ENCODE assay signal across 9 mouse cellular contexts in the genomic region with DNA sequence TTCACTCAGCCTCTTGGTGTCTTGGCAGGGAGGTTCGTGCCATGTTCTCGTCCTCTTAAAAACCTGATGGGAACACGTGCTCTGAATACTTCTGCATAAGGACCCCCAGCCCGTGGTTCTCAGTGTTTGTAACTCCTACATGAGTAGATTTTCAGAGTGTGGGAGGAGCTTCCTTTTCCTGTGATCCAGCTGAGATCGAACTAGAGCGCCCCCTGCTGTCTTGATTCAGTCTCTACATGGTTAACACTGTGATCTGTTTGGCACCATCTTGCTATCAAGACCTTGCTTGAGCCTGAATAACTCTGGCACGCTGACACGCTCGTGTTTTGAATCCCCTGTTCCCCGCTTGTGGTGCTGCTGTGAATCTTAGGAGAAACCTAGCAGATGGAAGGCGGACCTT.
DNase-seq lines count a peak whose midpoint lies in the region; ATAC-seq and TF ChIP-seq lines count a peak whose summit lies in the region.
"Had no signal": no experiment of that assay in that cellular context is flagged by ENCODE, and none has a peak within 500 bp of the region (broad histone marks: within the 10 kb centered on the region; RNA-seq: fewer than 3 reads in every experiment).

No protein-coding gene starts in this region.

- whole genome bisulfite sequencing in embryonic facial prominence, embryonic 14.5 days: 64% methylated on average over 11 of the region's 11 CpGs
- WGBS in liver, postnatal 0 days (ENCODE audit: insufficient replicate concordance): 49% methylated on average over 11 of the region's 11 CpGs

- no peak for ATAC-seq in embryonic facial prominence, embryonic 14.5 days (ENCODE audit: low read depth)
- no peak for ATAC-seq in liver, postnatal 0 days
- ATAC-seq in inflammation-experienced regulatory T-cells, adult 6 months: no peak

- no peak overlapping the region for H3K4me2 ChIP-seq in embryonic facial prominence, embryonic 14.5 days (ENCODE audit: low read depth, low read length)
- H3K4me2 ChIP-seq in liver, postnatal 0 days (ENCODE audit: low read depth, low read length): no peak overlapping the region
- H3K4me2 ChIP-seq: hindbrain, embryonic 15.5 days had no signal

- 0 out of 2 replicates have a peak, but pooled peaks have one; percentile 34 for TF ChIP-seq CTCF in bone marrow macrophage, adult 2 months (IDR thresholded peaks at IDR 0.05; ENCODE audit: low read depth, low read length)
- TF ChIP-seq CTCF in liver, postnatal 0 days (IDR thresholded peaks at IDR 0.05; ENCODE audit: low read depth): peak; percentile 72

- 0 out of 2 replicates have a peak, but pooled peaks cover 5% of the 10 kb centered on the region for H3K27me3 ChIP-seq in embryonic facial prominence, embryonic 14.5 days (replicated peaks; ENCODE audit: control insufficient read depth, insufficient read depth, low read length)
- no peaks in the 10 kb centered on the region for H3K27me3 ChIP-seq in liver, postnatal 0 days (ENCODE audit: insufficient read depth, low read length)
- H3K27me3 ChIP-seq: hindbrain, embryonic 15.5 days had no signal

- H3K9me3 ChIP-seq in embryonic facial prominence, embryonic 14.5 days (ENCODE audit: control insufficient read depth, low read length): no peaks in the 10 kb centered on the region
- H3K9me3 ChIP-seq in liver, postnatal 0 days (ENCODE audit: low read length): no peaks in the 10 kb centered on the region
- H3K9me3 ChIP-seq: hindbrain, embryonic 15.5 days had no signal

- no peaks in the 10 kb centered on the region for H3K36me3 ChIP-seq in embryonic facial prominence, embryonic 14.5 days (ENCODE audit: control insufficient read depth, insufficient read depth, low read length)
- no peaks in the 10 kb centered on the region for H3K36me3 ChIP-seq in liver, postnatal 0 days (replicated peaks; ENCODE audit: insufficient read depth, low read length)
- H3K36me3 ChIP-seq: hindbrain, embryonic 15.5 days had no signal

- no peak for TF ChIP-seq POLR2A in bone marrow macrophage, adult 2 months (IDR thresholded peaks at IDR 0.05; ENCODE audit: borderline replicate concordance, low read depth, low read length)

- TF ChIP-seq EP300 in liver, postnatal 0 days (IDR thresholded peaks at IDR 0.05; ENCODE audit: low read depth): no peak

- peak; percentile 32 for DNase-seq in 3134 (ENCODE audit: extremely low read depth, insufficient read length, low spot score)
- DNase-seq in CD4-positive helper T cell, adult 2 months (ENCODE audit: low read depth, low spot score): peak; percentile 37
- DNase-seq in embryonic facial prominence, embryonic 14.5 days (ENCODE audit: low spot score): peak; percentile 30
- peak; percentile 76 for DNase-seq in kidney, postnatal 10 days
- peak; percentile 60 for DNase-seq in liver, postnatal 0 days
- peak; percentile 69 to 80 for DNase-seq in right cerebral cortex, postnatal 10 days (ENCODE audit: low spot score in 2 of 2)

- H3K4me1 ChIP-seq in bone marrow macrophage, adult 2 months (ENCODE audit: control insufficient read depth, insufficient read depth, low read length): no peaks in the 10 kb centered on the region
- 0 out of 2 replicates have a peak, but pooled peaks cover 4% of the 10 kb centered on the region for H3K4me1 ChIP-seq in embryonic facial prominence, embryonic 14.5 days (ENCODE audit: control insufficient read depth, insufficient read depth, low read length)
- H3K4me1 ChIP-seq in liver, postnatal 0 days (ENCODE audit: insufficient read depth): no peaks in the 10 kb centered on the region
- H3K4me1 ChIP-seq: hindbrain, embryonic 15.5 days had no signal

- no peak overlapping the region for H3K27ac ChIP-seq in bone marrow macrophage, adult 2 months (ENCODE audit: insufficient read depth, low read depth, low read length)
- no peak overlapping the region for H3K27ac ChIP-seq in embryonic facial prominence, embryonic 14.5 days (replicated peaks; ENCODE audit: low read depth, low read length)
- no peak overlapping the region for H3K27ac ChIP-seq in liver, postnatal 0 days (ENCODE audit: low read depth)
- H3K27ac ChIP-seq: hindbrain, embryonic 15.5 days had no signal

- H3K9ac ChIP-seq in embryonic facial prominence, embryonic 14.5 days (ENCODE audit: low read depth, low read length): no peak overlapping the region
- no peak overlapping the region for H3K9ac ChIP-seq in liver, postnatal 0 days (replicated peaks)
- H3K9ac ChIP-seq: hindbrain, embryonic 15.5 days had no signal

- no peak overlapping the region for H3K4me3 ChIP-seq in bone marrow macrophage, adult 2 months (ENCODE audit: insufficient read depth, low read length)
- no peak overlapping the region for H3K4me3 ChIP-seq in embryonic facial prominence, embryonic 14.5 days (ENCODE audit: low read depth, low read length)
- H3K4me3 ChIP-seq in liver, postnatal 0 days (ENCODE audit: low read depth, low read length): no peak overlapping the region
- H3K4me3 ChIP-seq: hindbrain, embryonic 15.5 days had no signal
